Mouse (Mus musculus) gastrocnemius, postnatal 14 days (tissue): ENCODE data around the gene Myrip. TPM values are rescaled to one million over a fixed set of nuclear protein-coding genes. Genes with fewer than 3 reads are reported as not detected.
"Not testable (repeated sequence)": the region's sequence is repeated elsewhere in the genome, so short reads cannot be mapped to it uniquely, and the experiment has no call there.

Experiments used
- DNase-seq: peaks from one replicate; pipeline ENCODE4 v3.0.0; 2021; ENCODE audit warnings: mixed read lengths
- intact Hi-C: fragments of 180-260 bp; cut with DNase I; formaldehyde crosslinking; loops from one replicate; pipeline ENCODE4 v1.15.1; 2025; ENCODE audit warnings: low total_unique reads
- long read RNA-seq, 2 experiments: library from polyadenylated mRNA; stranded (forward); transcript quantifications; one replicate each; pipeline ENCODE4 v2.0.0; 2021
- total RNA-seq, 2 experiments: library from RNA; stranded (reverse); gene quantifications; 2 replicates each; pipeline ENCODE4 v1.2.3; 2021

Gene Myrip
- under 1 TPM; 0.57 to 0.89 TPM for total RNA-seq
- long read RNA-seq, experiment 1, partial matches to known transcripts, result 0 of 1 reads
- long read RNA-seq, experiment 1, other reads (novel, unspliced or antisense), result 1 of 1 reads
- long read RNA-seq, experiment 2, full-length matches to known transcripts, result 1 of 1 reads
- long read RNA-seq, experiment 2, partial matches to known transcripts, result 0 of 1 reads
- long read RNA-seq, experiment 2, other reads (novel, unspliced or antisense), result 0 of 1 reads

DNA sequence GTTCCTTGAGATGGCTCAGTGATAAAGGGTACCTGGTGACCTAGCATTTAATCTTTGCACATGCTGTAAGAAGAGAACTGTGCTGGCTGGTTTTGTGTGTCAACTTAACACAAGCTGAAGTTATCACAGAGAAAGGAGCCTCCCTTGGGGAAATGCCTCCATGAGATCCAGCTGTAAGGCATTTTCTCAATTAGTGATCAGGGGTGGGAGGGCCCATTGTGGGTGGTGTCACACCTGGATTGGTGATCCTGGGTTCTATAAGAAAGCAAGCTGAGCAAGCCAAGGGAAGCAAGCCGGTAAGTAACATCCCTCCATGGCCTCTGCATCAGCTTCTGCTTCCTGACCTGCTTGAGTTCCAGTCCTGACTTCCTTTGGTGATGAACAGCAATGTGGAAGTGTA lies at the start of gene Myrip:
Gene Myrip (plus strand): TSS at position 301 of the 400 bp plus-strand sequence.
- DNase-seq, intact Hi-C loops: not testable (repeated sequence)

DNA sequence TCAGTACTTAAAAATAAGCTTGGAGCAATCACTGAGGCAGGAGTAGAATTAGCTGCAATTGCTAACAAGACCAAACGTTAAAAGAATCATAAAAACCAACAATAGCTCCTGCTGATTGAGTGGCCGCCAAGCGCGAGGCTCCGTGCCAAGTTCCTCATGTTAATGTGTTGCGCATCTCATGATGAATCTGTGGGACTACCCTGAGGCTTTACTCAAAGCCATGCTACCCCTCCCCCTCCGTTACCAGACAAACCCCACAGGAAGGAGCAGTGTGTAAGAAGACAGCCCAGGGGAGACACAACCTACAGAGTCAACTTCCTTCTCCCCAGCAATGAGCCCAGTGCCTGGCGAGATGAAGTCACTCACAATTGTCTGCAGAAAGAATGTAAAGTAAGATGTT lies 41.5 kb upstream of the Myrip start:
- DNase-seq, result peak; percentile 50

DNA sequence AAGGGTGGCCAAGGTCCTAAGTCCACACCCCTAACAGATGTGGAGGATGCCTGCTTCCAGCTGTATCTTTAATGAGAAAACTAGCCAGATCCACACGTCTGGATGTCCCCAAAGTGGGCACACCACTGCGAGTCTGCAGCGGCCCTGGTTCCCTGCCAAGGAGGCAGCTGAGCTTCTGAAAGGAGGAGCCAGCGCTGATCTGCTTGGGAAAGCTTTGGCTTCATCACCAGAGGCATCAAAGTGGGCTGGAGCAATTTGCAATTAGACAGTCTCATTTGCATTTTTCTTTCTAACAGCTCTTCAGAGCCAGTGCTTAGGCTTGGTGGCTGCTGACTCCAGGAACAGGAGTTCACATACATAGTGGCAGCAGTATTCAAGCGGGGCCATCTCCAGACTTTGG lies 37.3 kb upstream of the Myrip start:
- intact Hi-C loops, result no loop called here
- DNase-seq, result peak; percentile 50

More for the DNA sequence above, 41.5 kb upstream of the Myrip start:
- intact Hi-C loops, result no loop called here

DNA sequence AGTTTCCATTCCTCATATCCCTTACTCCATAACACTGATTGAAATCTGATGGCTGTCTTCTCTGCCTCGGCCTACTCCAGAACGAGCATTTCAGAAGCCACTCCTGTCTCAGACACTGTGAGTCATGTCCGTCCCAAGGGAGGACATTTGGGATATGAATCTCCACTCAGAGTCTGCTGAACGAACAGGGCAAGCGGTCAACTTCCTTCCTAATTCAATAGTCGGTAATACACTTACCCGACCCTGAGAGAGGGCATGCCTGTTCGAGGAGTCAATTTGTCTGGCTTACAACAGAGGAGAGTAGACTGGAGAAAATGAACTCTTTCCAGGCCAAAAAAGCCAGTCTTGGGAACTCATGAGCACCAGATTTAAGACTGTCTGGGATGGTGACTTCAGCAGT lies 28.2 kb upstream of the Myrip start:
- intact Hi-C loops, result no loop called here

DNA sequence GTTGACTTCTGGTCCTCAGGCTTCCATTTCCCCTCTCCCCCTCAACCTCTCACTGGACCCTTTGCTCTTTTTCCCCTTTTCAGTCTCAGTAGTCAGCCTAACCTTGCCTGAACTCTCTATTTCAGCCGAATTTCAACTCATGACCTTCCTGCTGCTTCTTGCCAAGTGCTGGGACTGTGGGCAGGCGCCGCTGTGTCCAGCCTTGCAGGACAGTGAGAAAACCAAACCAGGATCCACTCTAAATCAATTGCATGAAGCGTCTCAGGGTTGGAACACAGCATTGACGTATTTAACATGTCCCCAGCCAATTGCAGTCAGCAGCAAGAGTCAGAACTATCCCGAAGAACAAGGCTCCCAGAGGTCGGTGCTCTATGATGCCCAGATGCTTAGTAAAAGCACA lies 26.1 kb upstream of the Myrip start:
- intact Hi-C loops, result no loop called here
- DNase-seq, result peak; percentile 11

More for the DNA sequence above, 28.2 kb upstream of the Myrip start:
- peak; percentile 24 for DNase-seq

DNA sequence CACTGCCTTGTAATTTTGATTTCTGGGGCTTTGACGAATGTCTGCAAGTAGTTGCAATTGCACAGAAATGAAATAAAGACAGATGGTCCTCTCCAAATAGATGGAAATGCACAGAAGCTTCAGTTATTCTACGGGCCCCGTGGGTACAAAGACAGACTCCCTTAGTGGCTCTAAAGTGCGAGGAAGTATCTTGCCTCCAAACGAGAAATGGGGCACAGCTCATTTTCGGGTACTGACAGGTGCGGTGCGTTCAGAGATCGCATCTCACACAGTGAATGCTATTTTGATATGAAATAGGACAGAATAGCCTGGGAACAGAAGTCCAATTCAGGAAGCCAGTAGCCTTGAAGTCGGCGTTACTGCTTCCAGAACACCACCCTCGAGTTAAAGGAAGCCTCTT lies 20.2 kb upstream of the Myrip start:
- intact Hi-C loops, result no loop called here

DNA sequence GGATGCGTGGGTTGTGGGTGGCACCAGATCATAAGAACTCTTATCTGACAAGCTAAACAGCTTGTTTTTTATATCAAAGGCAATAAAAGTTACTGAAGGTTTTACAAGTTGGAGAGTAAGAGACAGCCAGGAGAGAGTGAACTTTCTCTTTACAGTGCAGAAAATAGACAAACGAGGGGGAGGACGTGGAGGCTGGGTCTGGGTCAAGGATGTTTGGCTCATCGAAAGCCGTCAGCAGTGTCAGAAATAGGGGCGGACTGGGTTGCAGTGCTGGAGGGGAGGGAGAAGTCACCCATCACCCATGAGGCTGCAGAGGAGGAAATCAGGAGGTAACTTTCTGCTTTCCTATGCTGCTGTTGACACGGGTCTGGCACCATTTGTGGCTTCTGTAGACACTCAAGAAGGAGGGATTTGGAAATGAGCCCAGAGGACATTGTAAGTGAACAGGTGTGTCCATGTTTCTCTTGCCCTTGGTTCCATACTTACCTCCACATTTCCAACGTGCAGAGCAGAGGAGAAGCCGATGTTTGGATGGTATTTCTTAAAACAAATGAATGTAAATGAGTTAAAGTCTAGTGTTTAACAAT lies 18.8 kb upstream of the Myrip start:
- intact Hi-C loops, result no loop called here
- DNase-seq, result no peak

More for the DNA sequence above, 20.2 kb upstream of the Myrip start:
- DNase-seq, result no peak

DNA sequence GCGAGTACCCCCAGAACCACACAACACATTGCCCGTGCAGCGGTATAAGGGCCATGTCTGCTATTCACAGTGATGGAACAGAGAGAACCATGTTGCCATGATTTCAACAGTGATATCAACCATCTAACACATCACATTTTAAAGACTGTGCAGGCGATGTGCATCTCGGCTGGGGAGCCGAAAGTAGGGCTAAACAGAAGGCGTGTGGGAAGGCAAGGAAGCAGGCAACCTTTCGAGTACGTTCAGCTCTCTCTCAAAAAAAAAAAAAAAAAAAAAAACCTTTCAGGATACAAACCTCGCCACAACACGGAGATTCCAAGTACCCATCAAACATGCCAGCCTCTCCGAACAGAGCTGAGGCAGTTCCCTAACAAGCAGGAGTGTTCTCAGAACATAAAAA lies 17.8 kb upstream of the Myrip start:
- intact Hi-C loops, result no loop called here
- DNase-seq, result no peak

DNA sequence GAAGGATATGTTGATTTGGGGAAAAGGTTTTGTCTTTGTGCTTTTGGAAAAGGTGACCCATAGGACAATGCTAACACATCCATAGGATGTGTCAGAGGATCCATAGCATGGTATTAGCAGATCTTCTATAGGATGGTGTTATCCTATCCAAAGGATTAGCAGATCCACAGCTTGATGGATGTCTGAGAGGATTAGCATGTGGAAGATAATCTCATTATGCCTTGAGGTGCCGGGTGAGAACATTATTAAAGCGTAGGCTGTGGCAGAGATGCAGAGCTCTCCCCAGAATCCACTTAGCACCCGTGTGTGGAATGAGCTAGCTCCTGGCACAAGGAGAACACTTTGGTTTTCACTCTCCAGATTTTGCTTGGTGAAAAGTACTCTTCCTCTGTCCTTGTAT lies 13.3 kb upstream of the Myrip start:
- intact Hi-C loops, result no loop called here
- no peak for DNase-seq

DNA sequence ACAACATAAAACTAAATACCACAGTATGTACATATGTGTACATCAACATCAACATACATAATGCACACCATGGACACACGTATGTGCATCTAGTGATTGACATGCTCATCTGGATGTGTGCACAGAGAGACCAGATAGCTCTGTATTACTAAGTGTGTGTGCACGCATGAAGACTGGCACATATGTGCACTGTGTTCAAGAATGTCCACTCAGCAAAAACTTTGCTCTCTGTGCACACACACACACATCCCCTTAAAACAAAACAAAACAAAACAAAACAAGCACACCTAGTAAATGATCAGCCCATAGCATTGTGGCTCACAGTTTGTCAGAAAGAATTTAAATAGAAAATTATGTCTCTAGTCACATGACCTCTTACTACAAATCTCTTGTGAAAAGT lies 10.9 kb upstream of the Myrip start:
- intact Hi-C loops, result no loop called here
- DNase-seq, result no peak

DNA sequence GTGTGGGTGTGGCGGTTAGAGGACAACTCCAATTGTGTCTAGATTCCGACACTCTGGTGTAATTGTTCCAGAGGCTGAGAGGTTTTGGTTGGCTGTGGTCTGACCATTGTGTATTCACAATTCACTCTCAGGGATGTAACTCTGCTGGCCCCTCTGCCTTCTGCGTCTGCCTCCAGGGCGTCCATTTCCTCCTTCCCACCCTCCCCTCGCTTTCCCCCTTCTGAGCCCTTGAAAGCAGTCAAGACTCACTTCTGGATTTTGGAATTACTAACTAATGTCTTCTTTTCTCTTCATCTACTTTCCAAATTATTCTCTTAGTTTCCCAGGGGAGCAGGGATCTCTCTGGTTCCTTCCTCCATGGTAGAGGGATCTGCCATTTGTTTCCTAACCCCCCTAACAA lies 8.8 kb upstream of the Myrip start:
- intact Hi-C loops, result no loop called here
- no peak for DNase-seq

DNA sequence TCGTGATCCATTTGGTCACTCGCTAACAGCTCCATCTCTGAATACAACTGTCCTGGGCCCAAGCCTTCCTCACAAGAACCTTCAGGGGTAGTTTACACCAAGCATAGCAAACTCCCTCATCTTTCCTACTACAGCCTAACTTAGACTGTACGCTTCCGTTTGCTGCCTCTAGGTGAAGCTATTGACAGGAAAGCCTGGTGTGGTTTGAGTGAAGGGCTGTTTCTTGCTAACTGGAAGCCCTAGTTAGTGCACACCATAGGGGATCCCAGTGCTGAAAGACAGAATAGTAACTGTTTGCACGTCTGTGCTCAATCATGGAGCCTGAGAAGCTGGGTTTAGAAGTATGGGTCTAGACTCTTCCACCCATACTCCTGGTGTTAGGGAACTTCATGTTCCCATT lies 5.8 kb upstream of the Myrip start:
- DNase-seq, result no peak
- intact Hi-C loops, result loop anchor here (5.0 kb wide), 1 partner anchor 82 kb away; no protein-coding TSS in a partner anchor

DNA sequence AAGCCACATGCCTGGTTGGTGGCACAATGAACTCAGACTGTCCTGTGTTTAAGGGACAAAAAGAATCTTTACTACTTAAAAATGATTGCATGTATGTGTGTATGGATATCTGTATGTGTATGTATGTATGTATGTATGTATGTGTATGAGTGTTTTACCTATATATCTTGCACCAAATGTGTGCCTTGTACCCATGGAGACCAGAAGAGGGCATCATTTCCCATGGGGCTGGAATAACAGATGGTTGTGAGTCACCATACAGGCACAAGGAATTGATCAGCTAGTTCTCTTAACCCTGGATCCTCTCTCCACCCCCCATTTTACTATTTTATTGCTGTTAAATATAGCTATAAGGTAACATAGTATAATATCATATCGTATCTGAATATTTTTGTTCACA lies 4.4 kb upstream of the Myrip start:
- intact Hi-C loops, result loop anchor here (5.0 kb wide), 1 partner anchor 80 kb away; no protein-coding TSS in a partner anchor

DNA sequence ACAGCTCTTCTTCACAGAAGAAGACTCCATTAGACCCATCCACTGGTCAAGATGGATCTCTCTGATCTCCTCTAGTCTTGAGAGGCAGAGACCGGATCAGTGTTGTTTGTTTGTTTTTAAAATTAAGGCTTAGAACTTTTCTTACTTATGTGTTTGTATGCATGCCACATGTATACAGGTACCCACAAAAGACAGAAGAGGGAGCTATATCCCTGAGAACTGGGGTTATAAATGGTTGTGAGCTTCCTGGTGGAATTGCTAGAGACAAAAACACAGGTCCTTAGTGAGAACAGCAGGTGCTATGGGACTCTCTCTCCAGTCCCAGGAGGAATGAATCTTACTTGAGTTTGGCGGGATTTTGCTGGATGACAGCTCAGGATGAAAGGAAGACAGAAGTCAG lies 1.9 kb upstream of the Myrip start:
- intact Hi-C loops, result loop anchor here (5.0 kb wide), 1 partner anchor 78 kb away; no protein-coding TSS in a partner anchor
- DNase-seq, result no peak

More for the DNA sequence above, 4.4 kb upstream of the Myrip start:
- DNase-seq, result no peak

DNA sequence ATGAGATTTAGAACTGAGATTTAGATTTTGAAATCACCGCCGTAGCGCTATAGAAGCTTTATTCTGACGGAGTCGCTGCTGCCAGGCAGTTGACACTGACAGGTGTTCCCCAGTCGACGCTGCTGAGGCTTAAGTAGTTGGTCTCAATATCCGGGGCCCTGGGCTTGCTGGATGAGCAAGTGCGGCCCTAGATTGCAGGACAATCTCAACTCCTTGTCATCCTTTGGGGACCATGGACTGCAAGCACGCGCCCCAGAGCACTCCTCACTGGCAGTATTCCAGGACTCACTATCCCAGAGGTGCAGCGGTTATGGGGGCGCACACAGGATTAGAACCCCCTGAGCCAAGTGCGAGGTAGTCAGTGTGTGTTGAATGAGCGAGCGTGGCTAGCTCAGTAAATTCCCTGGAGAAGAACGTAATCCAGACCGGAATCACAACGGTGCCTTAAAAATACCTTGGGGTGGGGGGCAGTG lies 1.7 kb downstream of the Myrip start:
- no peak for DNase-seq
- intact Hi-C loops, result no loop called here

DNA sequence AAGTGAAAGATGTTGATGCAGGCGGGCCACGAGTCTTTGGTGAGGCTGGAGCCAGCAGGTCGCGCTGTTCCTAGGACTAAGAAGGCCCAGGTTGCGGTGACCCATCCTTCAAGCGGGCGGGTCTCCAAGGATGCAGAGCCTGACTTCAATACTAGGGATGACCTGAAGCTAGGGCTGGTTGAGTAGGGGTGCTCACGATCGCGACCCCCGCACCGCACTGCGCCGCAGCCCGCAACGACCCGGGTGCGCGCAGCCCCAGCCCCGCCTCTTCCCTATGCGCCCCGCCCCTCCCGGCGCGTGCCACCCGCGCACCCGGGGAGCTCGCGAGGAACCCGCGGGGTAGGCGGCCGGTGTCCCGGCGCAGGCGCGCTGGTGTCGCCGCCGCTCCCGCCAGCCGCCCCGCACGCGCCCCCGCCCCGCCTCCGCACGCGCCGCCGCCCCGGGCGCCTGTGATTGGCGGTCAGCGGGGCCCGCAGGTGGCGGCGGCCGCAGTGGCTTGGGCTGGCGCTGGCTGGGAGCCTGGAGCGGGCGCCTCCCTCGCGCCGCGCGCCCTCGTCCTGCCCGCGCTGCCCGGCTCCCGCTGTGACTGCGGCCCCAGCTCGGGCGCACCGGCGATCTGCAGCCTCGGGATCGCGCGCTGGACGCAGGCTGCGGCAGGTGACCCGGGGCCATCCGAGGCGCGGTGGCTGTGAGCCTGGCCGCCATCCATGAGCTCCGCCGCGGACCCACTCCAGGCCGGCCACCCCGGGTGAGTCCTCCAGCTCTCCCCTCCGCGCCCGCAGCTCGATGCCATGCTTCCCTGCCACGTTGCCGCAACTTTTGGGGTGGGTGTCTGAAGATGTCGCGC lies 2.4 kb downstream of the Myrip start:
- peak; percentile 15 for DNase-seq

DNA sequence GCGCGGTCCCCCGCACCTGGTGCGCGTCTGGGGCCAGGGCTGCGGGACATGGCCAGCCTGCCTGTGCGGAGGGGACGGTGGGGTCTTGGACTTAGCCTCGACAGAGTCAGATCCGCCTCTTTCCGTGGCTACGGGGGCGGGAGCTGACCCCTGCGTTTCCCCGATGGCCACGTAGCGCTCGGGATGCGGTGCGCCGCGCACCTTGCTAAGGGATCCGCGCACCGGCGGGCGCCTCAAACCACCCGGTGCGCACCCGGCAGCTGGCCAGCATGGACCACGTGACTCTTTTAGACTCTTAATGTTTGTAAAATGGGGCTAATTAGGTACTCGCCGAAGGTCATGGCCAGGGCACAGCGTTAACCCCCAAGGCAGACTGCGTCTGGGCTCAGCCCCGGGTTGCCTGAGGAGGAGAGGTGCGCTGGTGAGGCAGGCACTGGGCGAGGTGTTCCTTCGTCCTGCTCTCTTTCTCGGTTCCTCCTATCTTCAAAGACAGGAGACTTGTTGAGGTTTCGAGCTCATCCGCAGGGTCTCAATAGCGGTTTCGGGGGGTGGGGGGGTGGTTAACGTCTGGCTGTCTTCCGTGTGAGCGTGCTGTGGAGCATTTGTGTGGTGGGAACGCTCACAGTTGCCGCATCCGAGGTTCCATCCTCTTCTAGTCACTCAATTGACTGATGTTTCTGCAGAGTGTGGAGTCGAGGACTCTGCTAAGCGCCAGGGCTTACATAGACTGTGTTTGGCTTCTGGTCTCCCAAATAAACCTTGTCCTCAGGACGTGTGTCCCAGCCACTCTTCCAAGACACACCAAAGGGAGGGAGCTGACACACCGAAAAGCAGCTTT lies 3.2 kb downstream of the Myrip start:
- intact Hi-C loops, result no loop called here
- DNase-seq, result no peak

More for the DNA sequence above, 2.4 kb downstream of the Myrip start:
- intact Hi-C loops, result no loop called here

DNA sequence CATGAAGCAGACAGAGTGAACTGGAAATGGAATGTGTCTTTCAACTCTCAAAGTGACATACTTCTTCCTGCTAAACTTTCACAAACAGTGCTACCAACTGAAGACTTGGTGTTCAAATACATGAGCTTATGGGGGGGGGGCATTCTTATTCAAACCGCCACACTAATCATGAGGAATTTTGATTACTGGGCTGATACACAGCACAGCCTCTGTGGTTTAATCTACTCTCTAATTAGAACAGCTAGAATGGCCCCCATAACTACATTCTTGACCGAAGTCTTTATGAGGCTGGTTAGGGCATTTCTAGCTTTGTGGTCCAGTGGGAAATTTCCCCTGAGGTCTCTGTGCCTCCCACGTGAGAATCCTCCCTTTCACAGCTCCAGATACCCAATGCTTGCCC lies 13.9 kb downstream of the Myrip start:
- intact Hi-C loops, result no loop called here
- no peak for DNase-seq

DNA sequence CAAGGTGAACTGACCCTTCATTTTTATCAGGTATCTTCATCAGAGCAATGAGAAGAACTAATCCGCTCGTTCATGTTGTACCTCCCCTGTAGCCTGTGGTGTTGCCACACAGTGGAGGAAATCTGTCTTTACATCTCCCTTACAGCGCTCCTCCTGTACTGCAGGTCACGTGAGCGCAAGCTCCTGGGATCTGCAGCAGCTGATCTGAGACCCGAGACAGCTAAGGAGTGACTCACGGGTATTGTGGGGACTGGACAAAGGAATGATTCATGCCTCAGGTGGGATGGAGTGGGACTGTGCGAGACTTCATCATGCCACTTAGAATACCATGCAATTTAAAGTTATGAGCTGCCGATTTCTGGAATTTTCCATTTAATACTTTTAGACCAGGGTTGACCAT lies 17.8 kb downstream of the Myrip start:
- DNase-seq, result no peak
- intact Hi-C loops, result no loop called here
